7 mouse cellular contexts compared by ENCODE assay signal in genomic region chr12:69299231-69299630, GRCm38 (mm10). TPM values are rescaled to one million over a fixed set of nuclear protein-coding genes. Genes with fewer than 3 reads are reported as not detected.
DNase-seq lines count a peak whose midpoint lies in the region; ATAC-seq lines count a peak whose summit lies in the region.

No protein-coding gene starts in this region.

- WGBS in limb, embryonic 10.5 days = 70% methylated on average over 12 of the region's 12 CpGs
- WGBS in midbrain, embryonic 14.5 days = 71% methylated on average over 12 of the region's 12 CpGs

- intact Hi-C loops in heart, postnatal 14 days (cut with DNase I) = loop anchor here (5.0 kb wide), 2 partner anchors 57 to 107 kb away; partner anchors contain the start of gene Klhdc1

- no peak overlapping the region for H3K27ac ChIP-seq in limb, embryonic 10.5 days
- no peak overlapping the region for H3K27ac ChIP-seq in midbrain, embryonic 14.5 days (replicated peaks; ENCODE audit: low read depth, low read length)

- no peaks in the 10 kb centered on the region for H3K27me3 ChIP-seq in limb, embryonic 10.5 days (ENCODE audit: low read depth, poor library complexity, severe bottlenecking)
- no peaks in the 10 kb centered on the region for H3K27me3 ChIP-seq in midbrain, embryonic 14.5 days (ENCODE audit: control insufficient read depth, insufficient read depth, low read length)

- peak; percentile 77 for DNase-seq in adrenal gland, postnatal 10 days
- peak; percentile 33 to 46 for DNase-seq in cerebellum, postnatal 14 days
- DNase-seq in heart, postnatal 14 days = peak; percentile 41 to 53
- no peak for DNase-seq in limb, embryonic 10.5 days (ENCODE audit: low spot score)
- DNase-seq in midbrain, embryonic 14.5 days = no peak
- no peak for DNase-seq in frontal cortex, postnatal 36 days (ENCODE audit: low spot score in 2 of 2)

- ATAC-seq in midbrain, embryonic 14.5 days (ENCODE audit: low FRiP score, low TSS enrichment) = no peak
- no peak for ATAC-seq in inflammation-experienced regulatory T-cells, adult 6 months

- H3K36me3 ChIP-seq in limb, embryonic 10.5 days = peaks cover 55% of the 10 kb centered on the region
- H3K36me3 ChIP-seq in midbrain, embryonic 14.5 days (ENCODE audit: control insufficient read depth, insufficient read depth, low read length) = peaks cover 44% of the 10 kb centered on the region

- peaks cover 31% of the 10 kb centered on the region for H3K4me1 ChIP-seq in limb, embryonic 10.5 days
- peaks cover 17% of the 10 kb centered on the region for H3K4me1 ChIP-seq in midbrain, embryonic 14.5 days (ENCODE audit: control insufficient read depth, insufficient read depth, low read length)

- H3K9me3 ChIP-seq in limb, embryonic 10.5 days (replicated peaks) = no peaks in the 10 kb centered on the region
- H3K9me3 ChIP-seq in midbrain, embryonic 14.5 days (ENCODE audit: control insufficient read depth, low read length) = no peaks in the 10 kb centered on the region

- no peak overlapping the region for H3K9ac ChIP-seq in midbrain, embryonic 14.5 days (replicated peaks; ENCODE audit: low read length)

- peak overlapping the region; percentile 81 for H3K4me2 ChIP-seq in midbrain, embryonic 14.5 days (ENCODE audit: low read length)

- peak overlapping the region; percentile 9; the same call in 1 of the 2 replicates for H3K4me3 ChIP-seq in limb, embryonic 10.5 days
- no peak overlapping the region for H3K4me3 ChIP-seq in midbrain, embryonic 14.5 days (replicated peaks; ENCODE audit: low read depth, low read length)

RNA-seq across cellular contexts. Expression of gene Klhdc2, which starts 2.8 kb away (rescaled TPM):
- 10 to 100 TPM; 67.7 to 80.8 TPM for total RNA-seq in adrenal gland, postnatal 10 days (2021)
- 10 to 100 TPM; 90.6 to 93.1 TPM for total RNA-seq in heart, postnatal 14 days (2021)
- 193 and 203 TPM in 2 replicates for polyA plus RNA-seq in limb, embryonic 10.5 days (2016; fragmentation: Nextera tagmentation; extraction: Ambion mirVana)
- 313 and 329 TPM in 2 replicates for polyA plus RNA-seq in midbrain, embryonic 14.5 days (2014; fragmentation: Nextera tagmentation; extraction: Ambion mirVana)
- 10 to 100 TPM; 12.0 to 16.0 (median 14.3) TPM for polyA plus RNA-seq in inflammation-experienced regulatory T-cells, adult 6 months (2017; shearing (Covaris generic))

RNA-seq across cellular contexts. Expression of gene Nemf, which starts 57.7 kb away (rescaled TPM):
- total RNA-seq in adrenal gland, postnatal 10 days (2021) = 10 to 100 TPM; 33.9 to 39.0 TPM
- 10 to 100 TPM; 26.1 to 28.5 TPM for total RNA-seq in heart, postnatal 14 days (2021)
- 81.0 and 87.6 TPM in 2 replicates for polyA plus RNA-seq in limb, embryonic 10.5 days (2016; fragmentation: Nextera tagmentation; extraction: Ambion mirVana)
- 78.8 and 87.1 TPM in 2 replicates for polyA plus RNA-seq in midbrain, embryonic 14.5 days (2014; fragmentation: Nextera tagmentation; extraction: Ambion mirVana)
- polyA plus RNA-seq in inflammation-experienced regulatory T-cells, adult 6 months (2017; shearing (Covaris generic)) = 100 to 1,000 TPM; 135 to 198 (median 180) TPM

RNA-seq across cellular contexts. Expression of gene Klhdc1, which starts 58.3 kb away (rescaled TPM):
- 10 to 100 TPM in 1 of 2 experiments, 1 to 10 TPM in 1; 5.8 to 10.5 TPM for total RNA-seq in adrenal gland, postnatal 10 days (2021)
- 10 to 100 TPM; 18.1 to 21.1 TPM for total RNA-seq in heart, postnatal 14 days (2021)
- 2.5 and 2.6 TPM in 2 replicates for polyA plus RNA-seq in limb, embryonic 10.5 days (2016; fragmentation: Nextera tagmentation; extraction: Ambion mirVana)
- polyA plus RNA-seq in midbrain, embryonic 14.5 days (2014; fragmentation: Nextera tagmentation; extraction: Ambion mirVana) = 17.5 and 18.5 TPM in 2 replicates
- 10 to 100 TPM; 15.4 to 41.1 (median 25.4) TPM for polyA plus RNA-seq in inflammation-experienced regulatory T-cells, adult 6 months (2017; shearing (Covaris generic))

Comparison
In these comparisons a context has a peak if more than half of its experiments do, and no peak if none do; other contexts are left out.
1. DNase-seq: peak in adrenal gland, postnatal 10 days (single experiment), cerebellum, postnatal 14 days (2 of 2) and heart, postnatal 14 days (2 of 2); none in limb, embryonic 10.5 days (single experiment), midbrain, embryonic 14.5 days (single experiment) and frontal cortex, postnatal 36 days (0 of 2).
2. RNA of gene Klhdc2, which starts 2.8 kb away (polyA plus RNA-seq): 313 to 329 TPM in midbrain, embryonic 14.5 days and 193 to 203 TPM in limb, embryonic 10.5 days; 12.0 to 16.0 TPM in inflammation-experienced regulatory T-cells, adult 6 months; every median in the first group is over 10 times any median in the second.